Mouse (Mus musculus): ENCODE measurements around the gene Casp9.

The Casp9 gene

DNA sequence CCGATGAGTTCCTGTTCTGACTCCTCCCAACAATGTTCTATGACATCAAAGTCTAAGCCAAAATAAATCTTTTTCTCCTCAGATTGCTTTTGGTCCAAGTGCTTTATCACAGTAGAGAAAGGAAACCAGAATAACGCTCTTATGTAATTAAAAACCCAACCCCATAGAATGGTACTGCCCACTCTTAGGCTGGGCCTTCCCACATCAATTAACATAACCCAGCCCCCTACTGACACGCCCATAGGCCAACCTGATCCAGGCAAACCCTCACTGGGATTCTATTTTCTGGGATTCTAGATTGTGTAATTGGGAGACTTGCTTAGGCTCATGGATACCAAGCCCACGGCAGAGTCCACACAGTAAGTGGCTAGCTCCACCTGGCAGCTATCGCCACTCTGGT is 71.6 kb downstream of the Casp9 start:
- no peak for DNase-seq (ENCODE audit: low read depth)

All from c-Kit-positive CD71-negative TER-119-negative erythroid progenitor cells, embryonic 14.5 days (primary cell).